Mouse (Mus musculus) mesoderm, embryonic 11.5 days (tissue): ENCODE measurements around the gene Stx11.
A peak's percentile ranks its signal among the peaks of the same experiment; 100 is the strongest.
"Not testable (repeated sequence)": the region's sequence is repeated elsewhere in the genome, so short reads cannot be mapped to it uniquely, and the experiment has no call there.

Experiments used
- DNase-seq: peaks from one replicate; pipeline ENCODE4 v3.0.0-alpha.2; 2012; ENCODE audit warnings: low read depth, low spot score

Stx11 gene

GRCm38 (mm10) chr10:12961546-12961945 lies 2.6 kb downstream of the Stx11 start:
- DNase-seq: no peak

DNA sequence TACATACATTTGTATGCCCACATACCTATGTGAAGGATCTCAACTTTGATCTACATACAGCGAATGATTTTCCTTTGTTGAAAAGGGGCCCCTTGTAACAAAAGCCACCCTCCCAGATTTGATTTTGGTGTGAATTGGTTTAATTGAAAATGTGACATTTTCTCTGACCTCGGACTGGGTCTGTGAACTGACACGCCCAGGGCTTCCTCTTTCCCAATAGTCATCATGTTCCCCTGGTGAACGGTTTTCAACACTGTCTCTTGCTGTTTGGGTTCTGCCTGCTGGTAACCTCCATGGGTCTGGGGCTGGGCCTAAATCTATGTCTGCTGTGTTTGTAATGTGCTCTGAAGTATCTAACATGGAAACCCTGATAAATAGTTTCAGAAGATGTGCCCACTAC lies 6.8 kb downstream of the Stx11 start:
- DNase-seq: no peak

DNA sequence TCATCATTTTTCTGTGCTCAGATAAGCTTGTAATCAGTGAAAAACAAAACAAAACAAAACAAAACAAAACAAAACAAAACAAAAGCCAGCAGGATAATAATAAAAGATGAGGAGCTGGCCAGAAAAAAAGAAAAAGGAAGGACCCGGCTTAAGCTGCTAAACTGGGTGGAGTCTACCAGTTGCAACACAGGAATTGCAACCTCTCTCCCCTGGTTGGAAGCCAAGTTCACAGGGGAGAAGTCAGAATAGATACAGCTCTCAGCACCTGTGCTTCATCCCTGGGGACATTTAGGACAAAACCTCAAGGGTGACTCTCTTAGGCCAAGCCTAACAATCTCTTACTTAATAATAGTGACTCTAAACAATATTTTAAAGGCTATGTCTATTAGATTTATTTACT lies 8.3 kb downstream of the Stx11 start:
- no peak for DNase-seq

- not testable (repeated sequence) for DNase-seq
These were observed 12.7 kb downstream of the Stx11 start for GRCm38 (mm10) chr10:12951358-12951757.

GRCm38 (mm10) chr10:12949299-12949698 lies 14.8 kb downstream of the Stx11 start:
- DNase-seq: no peak

- DNase-seq: no peak
These were observed 16.5 kb downstream of the Stx11 start for GRCm38 (mm10) chr10:12947606-12948005.

- DNase-seq: peak; percentile 66
These were observed 22.9 kb downstream of the Stx11 start for GRCm38 (mm10) chr10:12941018-12941761.

GRCm38 (mm10) chr10:12938763-12939162 lies 25.3 kb downstream of the Stx11 start:
- DNase-seq: no peak

DNA sequence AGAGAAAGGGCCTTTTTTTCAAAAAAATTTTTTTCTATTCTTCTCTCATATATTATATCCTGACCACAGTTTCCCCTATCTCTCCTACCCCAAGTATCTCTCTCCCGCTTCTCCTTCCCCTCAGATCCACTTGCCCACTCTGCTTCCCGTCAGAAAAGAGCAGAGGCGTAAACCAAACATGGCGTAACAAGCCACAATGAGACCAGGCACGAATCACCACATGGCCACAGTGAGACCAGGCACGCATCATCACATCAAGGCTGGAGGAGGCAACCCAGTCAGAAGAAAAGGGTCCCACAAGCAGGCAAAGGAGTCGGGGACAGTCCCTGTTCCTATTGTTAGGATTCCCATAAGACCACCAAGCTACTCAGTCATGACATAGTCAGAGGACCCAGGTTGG lies 28.0 kb downstream of the Stx11 start:
- no peak for DNase-seq

DNA sequence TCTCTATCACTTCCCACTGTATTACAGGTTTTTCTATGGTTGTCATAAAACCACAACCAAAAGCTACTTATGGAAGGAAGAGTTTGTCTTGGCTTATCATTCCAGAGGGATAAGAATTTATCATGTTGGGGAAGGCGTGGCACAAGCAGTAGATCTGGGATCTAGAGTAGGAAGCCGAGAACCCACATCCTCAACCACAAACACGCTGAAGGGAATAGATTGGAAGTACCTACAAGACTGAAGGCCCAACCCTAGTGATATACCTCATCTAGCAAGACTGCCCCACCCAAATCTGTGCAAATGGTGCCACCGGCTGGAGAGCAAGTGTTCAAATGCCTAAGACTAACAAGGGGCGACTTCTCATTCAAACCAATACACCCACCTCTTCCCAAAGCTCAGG lies 28.5 kb downstream of the Stx11 start:
- DNase-seq: no peak

- no peak for DNase-seq
These were observed 32.4 kb downstream of the Stx11 start for GRCm38 (mm10) chr10:12931492-12932400.

GRCm38 (mm10) chr10:12930351-12930905 lies 33.7 kb downstream of the Stx11 start:
- DNase-seq: no peak

DNA sequence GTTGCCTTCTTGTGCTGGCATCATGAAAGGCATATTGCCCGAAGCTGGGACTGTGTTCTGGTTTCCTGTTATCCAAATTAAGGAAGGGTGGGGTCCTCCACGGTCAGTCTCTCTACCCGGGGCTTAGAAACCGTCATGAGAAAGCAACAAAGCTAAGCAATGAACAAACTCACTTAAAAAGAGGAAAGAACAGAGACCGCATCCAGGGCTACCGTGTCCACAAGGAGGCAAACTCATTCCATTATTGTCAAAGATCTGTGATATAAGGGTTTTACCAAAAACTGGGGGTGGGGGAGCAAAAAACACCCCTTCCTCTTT lies 34.3 kb downstream of the Stx11 start:
- no peak for DNase-seq

DNA sequence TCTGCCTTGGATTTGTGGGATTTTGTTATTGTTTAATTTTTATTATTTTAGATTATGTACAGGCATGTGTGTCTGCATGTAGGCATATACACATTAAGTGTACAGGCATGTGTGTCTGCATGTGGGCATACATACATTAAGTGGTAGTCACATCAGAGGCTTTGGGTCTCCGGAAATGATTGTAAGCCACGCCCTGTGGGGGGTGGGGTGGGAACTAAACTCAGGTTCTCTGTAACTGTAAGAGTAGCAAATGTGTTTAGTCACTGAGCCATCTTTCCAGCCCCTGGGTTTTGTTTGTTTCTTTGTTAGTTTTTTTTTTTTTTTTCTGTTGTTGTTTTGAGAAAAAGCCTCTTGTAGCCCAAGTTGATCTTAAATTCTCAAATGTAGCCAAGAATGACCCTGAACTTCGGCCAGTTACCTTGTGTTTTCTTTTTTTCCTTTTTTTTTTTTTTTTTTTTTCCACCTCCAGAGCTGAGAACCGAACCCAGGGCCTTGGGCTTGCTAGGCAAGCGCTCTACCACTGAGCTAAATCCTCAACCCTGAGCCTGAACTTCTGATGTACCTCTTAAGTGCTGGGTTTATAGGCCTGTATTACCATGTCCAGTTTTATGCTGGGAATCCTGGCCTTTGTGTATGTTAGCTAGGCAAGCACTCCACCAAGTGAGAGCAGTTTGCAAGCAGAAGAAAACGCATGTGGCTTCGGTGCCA lies 34.8 kb downstream of the Stx11 start:
- no peak for DNase-seq

GRCm38 (mm10) chr10:12928193-12928592 lies 35.9 kb downstream of the Stx11 start:
- no peak for DNase-seq

DNA sequence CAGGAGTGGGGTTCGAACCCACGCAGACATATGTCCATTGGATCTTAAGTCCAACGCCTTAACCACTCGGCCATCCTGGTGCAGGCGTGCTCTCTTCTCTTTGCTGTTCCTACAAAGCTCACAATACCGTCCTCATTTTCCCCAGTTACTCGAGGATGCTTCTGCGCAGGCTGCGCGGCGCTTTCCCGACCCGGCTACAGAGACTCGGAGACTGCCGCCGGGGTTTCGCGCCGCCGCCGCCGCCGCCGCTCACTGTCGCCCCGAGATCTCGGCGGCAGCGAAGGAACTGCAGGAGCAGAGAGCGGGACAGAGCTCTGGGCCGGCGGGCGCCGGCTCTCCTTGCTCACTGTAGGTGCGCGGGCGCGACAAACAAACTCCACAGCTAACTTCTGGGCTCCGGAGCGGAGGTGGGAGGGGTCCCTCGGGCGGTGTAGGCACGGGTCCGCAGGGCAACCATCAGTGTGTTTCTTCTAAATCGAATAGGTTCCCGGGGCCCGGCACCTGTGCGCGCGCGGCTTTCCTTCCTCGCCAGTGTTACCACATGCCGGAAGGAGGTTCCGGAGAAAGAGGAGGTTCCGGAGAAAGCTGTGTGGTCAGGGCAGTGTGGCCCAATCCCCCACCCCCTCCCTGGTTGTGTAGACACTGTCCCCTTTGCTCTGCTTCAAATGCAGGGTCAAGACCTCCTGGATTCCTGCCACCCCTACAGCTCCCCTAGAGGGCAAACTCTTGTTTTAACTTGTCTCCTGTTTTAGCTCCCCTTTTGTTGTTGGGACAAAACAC lies 41.3 kb downstream of the Stx11 start:
- DNase-seq: peak; percentile 97

- DNase-seq: no peak
These were observed 42.0 kb downstream of the Stx11 start for GRCm38 (mm10) chr10:12922077-12922573.

DNA sequence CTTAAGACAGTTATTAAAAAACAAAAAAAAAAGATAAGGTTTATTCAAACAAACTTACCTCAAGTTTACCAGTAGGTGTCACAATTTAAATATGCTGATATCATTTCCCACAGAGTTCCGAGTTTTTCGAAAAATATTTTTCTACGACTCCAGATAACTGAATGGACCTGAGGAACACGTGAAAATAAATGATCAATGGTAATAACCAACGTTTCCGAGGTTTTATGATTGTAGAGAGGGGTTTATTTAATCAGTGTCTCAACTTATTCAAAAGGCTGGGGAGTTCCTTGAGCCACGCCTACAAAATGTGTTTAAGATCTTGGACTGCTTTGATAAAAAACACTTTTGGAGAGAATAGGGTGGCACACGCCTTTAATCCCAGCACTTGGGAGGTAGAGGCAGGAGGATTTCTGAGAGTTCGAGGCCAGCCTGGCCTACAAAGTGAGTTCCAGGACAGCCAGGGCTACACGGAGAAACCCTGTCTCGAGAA lies 42.5 kb downstream of the Stx11 start:
- no peak for DNase-seq

GRCm38 (mm10) chr10:12919287-12919686 lies 44.8 kb downstream of the Stx11 start:
- no peak for DNase-seq

DNA sequence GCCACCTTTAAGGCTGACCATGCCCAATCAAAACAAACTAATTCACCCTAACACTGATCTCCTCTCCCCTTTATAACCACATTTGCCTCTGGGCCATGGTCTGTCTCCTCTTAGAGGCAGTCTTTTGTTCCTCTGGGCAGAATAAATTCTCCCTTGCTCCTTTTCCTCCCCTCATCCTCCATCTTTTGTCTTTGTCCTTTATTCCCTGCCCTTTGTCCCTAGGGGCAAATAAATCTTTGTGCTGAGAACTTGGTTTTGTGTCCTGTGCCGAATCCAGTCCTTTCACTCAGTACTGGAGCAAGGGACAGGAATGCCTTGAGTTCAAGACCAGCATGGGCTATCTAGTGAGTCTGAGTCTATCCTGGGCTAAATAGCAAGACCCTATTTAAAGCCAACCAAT lies 46.5 kb downstream of the Stx11 start:
- peak; percentile 58 for DNase-seq

DNA sequence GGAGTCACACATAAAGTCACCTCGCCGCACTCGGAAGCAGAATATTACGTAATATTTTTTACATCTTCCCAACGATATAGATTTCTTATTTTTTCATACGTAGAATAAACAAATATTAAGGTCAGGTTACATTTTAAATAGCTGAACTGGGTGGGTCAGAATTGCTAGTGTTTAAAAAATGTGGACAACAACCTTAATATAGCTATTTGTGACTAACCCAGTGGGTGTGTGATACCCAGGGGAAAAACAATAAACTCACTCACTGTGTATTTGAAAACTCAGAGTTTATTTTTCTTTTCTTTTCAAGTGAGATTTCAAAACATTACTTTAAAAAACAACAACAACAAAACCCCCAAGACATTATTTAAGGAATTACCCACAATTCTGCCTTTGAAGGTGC lies 47.7 kb downstream of the Stx11 start:
- DNase-seq: no peak
